Mouse (Mus musculus) fibroblast of lung, adult 2 months (primary cell): ENCODE data around the gene Tmem256.
"Not testable (repeated sequence)": the region's sequence is repeated elsewhere in the genome, so short reads cannot be mapped to it uniquely, and the experiment has no call there.

Source experiments
- DNase-seq: peaks from one replicate; pipeline ENCODE4 v3.0.0-alpha.2; 2011; ENCODE audit warnings: low read depth

Gene Tmem256

GRCm38 (mm10) chr11:69855347-69855746 lies 17.0 kb downstream of the Tmem256 start:
- DNase-seq, result no peak

- DNase-seq, result no peak
These were observed 20.0 kb downstream of the Tmem256 start, which contains the start of gene Tnk1 for GRCm38 (mm10) chr11:69858113-69858998. Gene Tnk1, minus strand, starts transcription at chr11:69858730.

GRCm38 (mm10) chr11:69863729-69864128 lies 25.4 kb downstream of the Tmem256 start:
- DNase-seq, result not testable (repeated sequence)

- DNase-seq, result no peak
These were observed 26.0 kb downstream of the Tmem256 start for GRCm38 (mm10) chr11:69864138-69864860.

DNA sequence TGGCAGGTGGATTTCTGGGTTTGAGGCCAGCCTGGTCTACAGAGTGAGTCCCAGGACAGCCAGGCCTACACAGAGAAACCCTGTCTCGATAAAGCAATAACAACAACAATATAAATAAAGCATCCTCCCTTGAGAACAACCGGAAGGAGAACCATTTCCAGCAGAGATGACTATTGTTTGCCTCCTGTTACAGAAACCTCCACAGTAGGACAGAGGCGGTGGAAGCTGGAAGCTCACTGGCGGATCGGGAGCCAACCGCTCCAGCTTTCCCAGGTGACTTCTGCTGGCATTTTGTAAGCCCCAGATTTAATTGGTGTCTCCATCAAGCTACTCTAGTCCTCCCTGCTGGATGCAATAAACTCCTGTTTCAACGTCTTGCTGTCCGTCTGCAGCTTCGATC lies 27.2 kb downstream of the Tmem256 start:
- DNase-seq, result no peak

DNA sequence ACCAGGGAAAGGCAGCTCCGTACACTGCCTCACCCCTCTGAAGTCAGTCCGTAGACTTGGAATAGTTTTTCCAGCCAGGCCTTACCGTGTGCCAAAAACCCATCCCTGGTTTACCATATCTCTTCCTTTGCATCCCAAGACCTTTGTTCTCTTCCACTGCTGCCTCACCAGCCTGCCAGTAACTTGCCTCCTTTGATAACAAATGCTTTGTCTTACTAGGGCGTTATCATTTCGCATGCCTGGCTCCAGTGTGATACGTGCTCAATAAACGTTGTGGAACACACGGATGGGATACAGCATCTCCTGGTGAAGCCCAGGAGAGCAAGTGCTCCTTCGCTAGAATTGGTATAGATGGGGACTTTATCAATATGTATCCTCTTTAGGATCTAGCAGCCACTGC lies 29.0 kb downstream of the Tmem256 start:
- no peak for DNase-seq

DNA sequence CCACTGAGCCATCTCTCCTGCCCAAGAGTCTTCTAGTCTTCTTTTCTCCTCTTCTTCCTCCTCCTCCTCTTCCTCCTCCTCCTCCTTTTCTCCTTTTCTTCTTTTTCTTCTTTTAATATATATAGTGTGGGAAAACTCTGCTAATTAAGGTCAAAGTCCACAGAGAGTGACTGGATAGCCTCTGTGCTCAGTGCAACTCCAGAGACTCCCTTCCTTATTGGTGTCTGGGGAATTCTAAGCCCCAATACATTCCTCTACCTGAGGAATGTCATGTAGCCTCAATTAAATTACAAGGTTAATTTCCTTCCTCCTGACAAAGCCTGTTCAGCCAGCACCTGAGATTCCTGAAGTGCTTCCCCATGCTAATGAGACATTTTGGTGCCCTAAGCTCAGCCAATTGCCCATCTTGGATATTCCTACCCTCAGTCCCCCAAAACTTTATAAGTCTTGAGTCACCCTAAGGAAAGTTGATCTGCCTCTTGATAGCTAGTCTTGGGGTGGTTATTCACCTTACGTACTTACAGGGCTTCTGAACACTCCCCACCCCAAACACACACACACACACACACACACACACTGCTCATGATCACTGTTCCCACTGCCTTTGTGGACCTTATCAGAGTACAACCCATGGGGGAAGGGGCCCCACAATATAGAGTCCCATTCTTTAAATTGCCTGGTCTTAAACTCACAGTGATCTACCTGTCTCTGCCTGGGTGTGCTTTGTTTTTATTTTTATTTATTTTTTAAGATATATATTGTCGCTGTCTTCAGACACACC lies 32.2 kb downstream of the Tmem256 start:
- DNase-seq, result no peak

DNA sequence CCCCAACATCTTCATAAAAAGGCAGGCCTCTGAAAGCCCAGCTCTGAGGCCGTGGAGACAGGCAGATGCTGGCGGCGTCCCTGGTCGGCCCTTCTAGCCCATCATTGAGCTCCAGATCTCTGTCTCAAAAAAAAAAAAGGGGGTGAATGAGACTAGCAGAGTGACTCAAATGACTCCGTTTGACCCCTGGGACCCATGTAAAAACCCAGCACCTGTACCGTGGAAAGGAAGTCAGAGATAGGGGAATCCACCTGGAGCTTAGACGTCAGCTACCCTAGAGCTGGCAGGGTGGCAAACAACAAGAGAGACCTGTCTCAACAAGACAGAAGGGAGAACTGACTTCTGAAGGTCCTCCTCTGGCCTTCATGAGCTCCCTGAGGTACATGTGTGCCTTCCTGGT lies 33.5 kb downstream of the Tmem256 start:
- no peak for DNase-seq

- DNase-seq, result no peak
These were observed 34.1 kb downstream of the Tmem256 start for GRCm38 (mm10) chr11:69872451-69872850.

GRCm38 (mm10) chr11:69876186-69876585 lies 37.9 kb downstream of the Tmem256 start:
- peak; percentile 62 for DNase-seq

DNA sequence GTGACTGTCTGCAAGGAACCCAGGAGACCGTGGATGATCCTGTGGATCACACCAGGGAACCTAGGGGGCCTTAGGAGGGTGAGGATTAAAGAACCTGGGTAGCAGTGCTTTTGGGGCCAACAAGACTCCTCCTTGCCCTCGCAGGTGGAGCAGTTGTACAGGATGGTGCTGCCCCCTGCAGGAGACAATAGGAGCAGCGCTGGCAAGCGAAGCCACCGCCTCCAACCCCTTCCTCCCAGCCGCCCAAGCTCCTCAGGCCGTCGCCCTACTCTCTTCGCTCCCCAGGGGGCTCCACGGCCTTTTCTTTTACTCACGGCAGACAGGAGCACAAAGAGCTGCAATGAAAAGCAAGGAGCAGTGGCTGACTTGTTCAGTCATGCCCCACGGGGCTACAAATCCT lies 38.6 kb downstream of the Tmem256 start:
- DNase-seq, result peak; percentile 84

- no peak for DNase-seq
These were observed 39.6 kb downstream of the Tmem256 start, which contains the start of gene Tmem95 for GRCm38 (mm10) chr11:69877878-69878277. Gene Tmem95, minus strand, starts transcription at chr11:69878018.

DNA sequence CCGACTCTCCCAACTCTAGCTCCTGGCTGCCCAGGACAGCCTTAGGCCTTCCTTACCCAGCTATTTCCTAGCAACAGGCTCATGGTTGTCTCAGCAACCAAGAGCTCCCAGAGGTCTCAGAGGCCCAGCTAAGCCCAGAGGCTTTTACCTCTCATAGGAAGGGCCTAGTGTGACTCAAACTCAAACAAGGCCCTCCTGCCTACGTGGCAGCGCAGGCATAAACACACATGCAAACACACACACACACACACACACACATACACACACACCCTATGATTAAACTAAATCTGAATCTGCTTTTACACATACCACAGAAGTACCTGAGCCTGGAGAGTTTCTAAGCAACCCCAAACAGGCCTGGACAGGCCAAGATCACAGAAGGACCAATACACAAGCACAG lies 40.1 kb downstream of the Tmem256 start:
- no peak for DNase-seq

DNA sequence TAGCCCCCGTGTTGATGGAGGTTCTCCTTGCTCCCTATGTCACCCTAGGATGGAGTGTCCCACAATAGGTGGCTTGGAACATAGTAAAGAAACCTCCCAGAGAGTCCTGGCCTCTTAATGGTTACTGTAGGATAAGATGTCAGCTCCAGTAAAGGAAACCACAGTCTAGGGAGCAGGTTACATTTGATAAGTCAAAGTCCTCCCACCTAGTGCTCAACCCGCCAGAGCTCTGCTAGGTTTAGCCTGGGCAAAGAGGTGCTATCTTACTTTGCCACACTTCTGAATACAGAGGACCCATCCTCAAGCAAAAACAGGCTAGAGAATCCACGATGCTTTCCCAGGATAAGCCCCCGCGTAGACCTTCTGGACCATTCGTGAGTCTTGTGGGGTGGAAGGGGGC lies 40.6 kb downstream of the Tmem256 start:
- no peak for DNase-seq

- DNase-seq, result no peak
These were observed 41.4 kb downstream of the Tmem256 start for GRCm38 (mm10) chr11:69879711-69880110.

GRCm38 (mm10) chr11:69880506-69880852 lies 42.2 kb downstream of the Tmem256 start:
- peak; percentile 77 for DNase-seq

DNA sequence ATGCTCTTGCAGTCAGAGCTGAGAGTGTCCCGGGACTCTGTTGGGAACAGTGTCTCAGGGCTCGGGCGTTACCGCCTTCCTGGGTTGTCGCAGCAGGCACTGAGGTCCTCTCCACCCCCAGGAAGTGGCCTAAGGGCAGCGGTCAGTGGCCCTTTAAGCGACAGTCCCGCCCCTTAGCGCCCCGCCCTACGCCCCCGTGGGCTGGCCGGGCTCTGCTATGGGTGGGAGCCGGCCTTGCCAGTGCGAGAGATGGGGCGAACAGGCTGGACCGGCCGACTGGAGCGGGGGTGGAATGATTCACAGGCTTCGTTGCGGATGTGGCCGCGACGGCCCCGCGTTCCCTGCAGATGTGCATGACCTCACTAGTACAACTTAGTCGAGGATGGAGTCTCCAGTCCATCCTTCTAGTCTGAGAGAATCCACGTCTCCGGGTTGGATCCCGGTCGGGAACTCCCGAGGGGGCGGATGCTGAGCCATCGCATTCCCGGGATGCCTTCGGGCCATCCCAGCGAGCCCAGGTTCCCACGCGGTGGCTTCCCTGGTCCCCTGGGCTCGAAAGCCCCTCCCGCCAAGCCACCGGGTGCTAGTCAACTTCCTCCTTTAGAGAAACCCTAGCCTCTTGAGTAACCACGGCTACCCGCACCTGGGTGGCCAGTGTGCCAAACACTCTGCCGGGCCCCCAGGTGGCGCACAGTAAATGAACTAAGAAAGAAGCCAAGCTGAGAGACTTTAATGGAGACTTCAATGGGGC lies 42.7 kb downstream of the Tmem256 start, which contains the start of gene Kctd11:
Gene Kctd11 (minus strand): TSS at position 554 of the 751 bp plus-strand sequence.
- DNase-seq, result peak; percentile 89

DNA sequence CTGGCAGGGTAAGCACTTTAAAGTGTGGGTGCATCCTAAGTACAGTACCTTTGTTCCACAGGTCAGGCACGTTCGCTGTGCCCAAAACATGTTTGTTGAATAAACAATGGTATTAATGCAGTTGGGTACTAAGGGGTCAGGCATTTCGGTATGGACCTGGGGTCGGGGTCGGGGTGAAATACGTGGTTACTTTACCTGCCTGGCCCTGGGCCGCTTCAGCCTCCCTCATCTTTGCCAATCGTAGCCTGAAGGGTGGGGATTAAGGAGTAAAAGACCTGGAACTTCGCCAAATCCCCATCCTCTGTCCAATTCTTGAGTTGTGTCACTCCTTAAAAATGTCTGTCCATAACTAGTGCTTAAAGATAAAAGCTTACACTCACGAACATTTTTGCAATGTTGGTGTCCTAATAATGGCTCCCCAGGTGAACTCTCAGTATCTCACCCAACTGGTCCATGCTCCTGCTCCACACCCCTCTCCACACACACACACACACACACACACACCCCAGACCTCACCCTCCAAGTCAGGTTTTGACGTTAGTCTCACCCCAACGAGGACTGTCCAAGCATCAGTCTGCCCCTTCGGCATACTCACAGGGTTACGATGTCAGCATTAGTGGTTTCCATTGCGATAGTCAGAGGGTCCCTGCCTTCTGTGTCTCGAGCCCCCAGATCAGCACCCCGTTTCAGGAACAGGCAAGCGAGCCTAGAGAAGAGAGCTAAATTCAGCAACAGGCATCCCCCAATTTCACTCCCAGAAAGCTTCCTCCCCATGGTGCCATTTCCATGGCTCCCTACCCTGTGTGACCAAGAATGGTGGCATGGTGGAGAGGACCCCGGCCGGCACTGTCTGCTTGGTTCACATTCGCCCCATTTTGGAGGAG lies 43.7 kb downstream of the Tmem256 start:
- no peak for DNase-seq

- no peak for DNase-seq
These were observed 44.8 kb downstream of the Tmem256 start for GRCm38 (mm10) chr11:69883066-69883465.

GRCm38 (mm10) chr11:69883527-69884151 lies 45.3 kb downstream of the Tmem256 start:
- DNase-seq, result no peak
